8 mouse cellular contexts compared by ENCODE assay signal in the genomic region with DNA sequence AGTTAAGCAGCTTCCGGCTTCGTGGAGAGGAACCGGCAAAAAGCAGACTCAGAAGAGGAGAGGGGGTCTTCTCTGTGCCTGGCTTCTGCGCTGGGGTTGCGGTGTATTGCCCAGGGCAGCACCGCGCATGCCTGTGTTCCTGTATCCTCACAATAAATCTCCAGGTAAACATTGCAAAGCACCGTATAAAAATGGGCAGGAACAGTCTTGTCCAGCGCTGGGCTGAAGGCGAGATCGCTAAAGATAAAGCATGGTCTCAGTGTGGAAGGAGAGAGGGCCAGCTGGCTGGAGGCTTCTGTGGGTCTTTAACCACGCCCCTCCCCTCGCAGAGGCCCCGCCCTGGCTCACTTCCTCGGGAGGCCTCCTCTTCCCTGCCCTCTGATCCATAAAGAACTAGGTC.
DNase-seq lines count a peak whose midpoint lies in the region; ATAC-seq and TF ChIP-seq lines count a peak whose summit lies in the region.

No protein-coding gene starts in this region.

- no peaks in the 10 kb centered on the region for H3K27me3 ChIP-seq in cerebellum, adult 2 months (ENCODE audit: control insufficient read depth, insufficient read depth, low read length)
- 0 out of 2 replicates have a peak, but pooled peaks cover 3% of the 10 kb centered on the region for H3K27me3 ChIP-seq in heart, embryonic 11.5 days (ENCODE audit: control insufficient read depth, insufficient read depth, low read length)
- no peaks in the 10 kb centered on the region for H3K27me3 ChIP-seq in lung, embryonic 15.5 days
- H3K27me3 ChIP-seq in small intestine, adult 2 months (ENCODE audit: control insufficient read depth, insufficient read depth, low read length): 0 out of 2 replicates have a peak, but pooled peaks cover 2% of the 10 kb centered on the region

- H3K27ac ChIP-seq in cerebellum, adult 2 months (ENCODE audit: insufficient read depth, low read length): no peak overlapping the region
- no peak overlapping the region for H3K27ac ChIP-seq in heart, embryonic 11.5 days (ENCODE audit: low read depth, low read length)
- no peak overlapping the region for H3K27ac ChIP-seq in lung, embryonic 15.5 days
- no peak overlapping the region for H3K27ac ChIP-seq in small intestine, adult 2 months (ENCODE audit: insufficient read depth, low read depth, low read length)

- WGBS in cerebellum, adult 2 months: 2% methylated on average over 15 of the region's 15 CpGs
- WGBS in heart, embryonic 11.5 days (ENCODE audit: insufficient replicate concordance): 1% methylated on average over 15 of the region's 15 CpGs
- 2% methylated on average over 15 of the region's 15 CpGs for WGBS in lung, embryonic 15.5 days
- 5% methylated on average over 15 of the region's 15 CpGs for WGBS in small intestine, adult 2 months

- H3K9me3 ChIP-seq in heart, embryonic 11.5 days (replicated peaks; ENCODE audit: control insufficient read depth, low read length): no peaks in the 10 kb centered on the region
- H3K9me3 ChIP-seq in lung, embryonic 15.5 days: no peaks in the 10 kb centered on the region

- H3K4me2 ChIP-seq in heart, embryonic 11.5 days: peak overlapping the region; percentile 84
- peak overlapping the region; percentile 74 for H3K4me2 ChIP-seq in lung, embryonic 15.5 days

- peak overlapping the region; percentile 13 for H3K4me3 ChIP-seq in cerebellum, adult 2 months (replicated peaks; ENCODE audit: insufficient read depth, low read depth, low read length)
- peak overlapping the region; percentile 43 for H3K4me3 ChIP-seq in heart, embryonic 11.5 days (ENCODE audit: low read depth, low read length)
- H3K4me3 ChIP-seq in lung, embryonic 15.5 days: peak overlapping the region; percentile 30
- H3K4me3 ChIP-seq in small intestine, adult 2 months (ENCODE audit: low read depth, low read length): peak overlapping the region; percentile 2; the same call in 1 of the 2 replicates

- no peak for DNase-seq in cerebellum, adult 2 months
- no peak for DNase-seq in cerebellum, adult 11-12 months
- peak; percentile 60 to 72 for DNase-seq in adrenal gland, postnatal 36 days
- peak; percentile 65 for DNase-seq in kidney, adult 9 months
- DNase-seq in layer of hippocampus, postnatal 14 days (ENCODE audit: low spot score in 2 of 2): no peak

- peak overlapping the region; percentile 58; the same call in 1 of the 2 replicates for H3K9ac ChIP-seq in heart, embryonic 11.5 days (ENCODE audit: low read depth, low read length)
- peak overlapping the region; percentile 27; the same call in 1 of the 2 replicates for H3K9ac ChIP-seq in lung, embryonic 15.5 days

- no peaks in the 10 kb centered on the region for H3K36me3 ChIP-seq in heart, embryonic 11.5 days (ENCODE audit: control insufficient read depth, insufficient read depth, low read length)
- H3K36me3 ChIP-seq in lung, embryonic 15.5 days: no peaks in the 10 kb centered on the region
- no peaks in the 10 kb centered on the region for H3K36me3 ChIP-seq in small intestine, adult 2 months (ENCODE audit: control insufficient read depth, insufficient read depth, low read length)

- no peak for TF ChIP-seq POLR2A in cerebellum, adult 2 months (IDR thresholded peaks at IDR 0.05; ENCODE audit: borderline replicate concordance, insufficient read depth, low read length)
- TF ChIP-seq POLR2A in small intestine, adult 2 months (IDR thresholded peaks at IDR 0.05; ENCODE audit: low read depth, low read length): no peak

- no peak for TF ChIP-seq CTCF in cerebellum, adult 2 months (IDR thresholded peaks at IDR 0.05; ENCODE audit: borderline replicate concordance, insufficient read depth, low read depth, low read length)
- TF ChIP-seq CTCF in small intestine, adult 2 months (IDR thresholded peaks at IDR 0.05; ENCODE audit: extremely low read depth, insufficient read length, insufficient replicate concordance, low read depth, low read length): no peak

- H3K4me1 ChIP-seq in cerebellum, adult 2 months (ENCODE audit: control insufficient read depth, insufficient read depth, low read length): no peaks in the 10 kb centered on the region
- H3K4me1 ChIP-seq in heart, embryonic 11.5 days (ENCODE audit: control insufficient read depth, insufficient read depth, low read length): peaks cover 10% of the 10 kb centered on the region; the same call in 1 of the 2 replicates
- H3K4me1 ChIP-seq in lung, embryonic 15.5 days: peaks cover 22% of the 10 kb centered on the region
- peaks cover 3% of the 10 kb centered on the region; the same call in 1 of the 2 replicates for H3K4me1 ChIP-seq in small intestine, adult 2 months (ENCODE audit: control insufficient read depth, insufficient read depth, insufficient read length, low read length)

- ATAC-seq in heart, embryonic 11.5 days (replicated peaks; ENCODE audit: insufficient number of reproducible peaks, low FRiP score, low TSS enrichment): peak; percentile 71
- peak; percentile 75; the same call in 1 of the 2 replicates for ATAC-seq in lung, embryonic 15.5 days (ENCODE audit: borderline replicate concordance, extremely low read depth, low FRiP score, low TSS enrichment)

Comparison
In these comparisons a context has a peak if more than half of its experiments do, and no peak if none do; other contexts are left out.
1. DNase-seq: peak in adrenal gland, postnatal 36 days (2 of 2) and kidney, adult 9 months (single experiment); none in cerebellum, adult 2 months (0 of 2), cerebellum, adult 11-12 months (single experiment) and layer of hippocampus, postnatal 14 days (0 of 2).
2. Peak in every context shown above with its lines, with median percentiles within 50 percentile points of each other: H3K4me3 ChIP-seq.